In the genomic region with DNA sequence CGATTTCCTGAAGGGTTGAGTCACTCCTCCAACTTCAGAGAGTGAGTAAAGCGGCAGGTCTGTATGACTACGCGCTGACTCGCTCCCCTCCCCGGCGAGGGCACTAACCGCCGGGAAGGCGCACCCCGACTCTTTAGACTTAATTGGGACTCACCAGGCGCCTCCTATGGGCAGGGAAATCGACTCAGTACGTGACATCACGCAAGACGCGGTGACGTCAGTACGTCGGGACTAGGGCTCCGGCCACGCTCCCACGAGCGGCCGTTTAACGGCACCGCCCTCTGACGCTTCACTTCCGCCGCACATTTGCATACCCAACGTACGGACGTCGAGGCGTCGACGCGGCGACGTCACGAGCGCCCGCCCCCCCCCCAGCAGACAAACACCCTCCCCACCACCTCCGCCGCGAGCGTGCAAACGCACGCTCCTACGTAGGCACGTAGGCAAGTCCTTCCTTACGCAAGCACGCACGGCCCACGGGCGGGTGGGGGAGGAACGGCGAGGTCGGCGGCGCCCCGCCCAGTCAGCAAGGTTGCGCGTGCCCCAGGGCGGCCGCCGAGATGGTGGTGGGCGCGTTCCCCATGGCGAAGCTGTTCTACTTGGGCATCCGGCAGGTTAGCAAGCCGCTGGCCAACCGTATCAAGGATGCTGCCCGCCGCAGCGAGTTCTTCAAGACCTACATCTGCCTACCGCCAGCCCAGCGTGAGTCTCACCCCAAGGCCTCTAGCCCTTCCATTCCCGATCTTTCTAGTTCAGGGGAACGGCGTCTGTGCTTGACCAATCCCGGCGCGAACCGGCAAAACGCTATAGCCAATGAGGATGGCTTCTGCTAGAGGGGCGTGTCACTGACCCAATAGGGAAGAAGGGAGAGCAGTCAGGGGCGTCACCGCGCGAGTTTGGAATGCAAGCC, we compare ENCODE assay signal across 8 mouse cellular contexts. TPM values are rescaled to one million over a fixed set of nuclear protein-coding genes. Genes with fewer than 3 reads are reported as not detected.
DNase-seq lines count a peak whose midpoint lies in the region; ATAC-seq and TF ChIP-seq lines count a peak whose summit lies in the region.

Opa3 (plus strand) TSS at position 452 of the 910 bp plus-strand sequence.

- H3K4me2 ChIP-seq in forebrain, embryonic 16.5 days (ENCODE audit: low read length), result peak within 1 kb of the TSS; percentile 82
- peak within 1 kb of the TSS; percentile 95 for H3K4me2 ChIP-seq in lung, embryonic 14.5 days

- peak within 1 kb of the TSS; percentile 80 for H3K4me3 ChIP-seq in G1E (ENCODE audit: low read depth, low read length)
- H3K4me3 ChIP-seq in forebrain, embryonic 16.5 days (replicated peaks; ENCODE audit: low read length), result peak within 1 kb of the TSS; percentile 52
- H3K4me3 ChIP-seq in layer of hippocampus, adult 2 months, result peak within 1 kb of the TSS; percentile 72
- peak within 1 kb of the TSS; percentile 70 for H3K4me3 ChIP-seq in lung, embryonic 14.5 days (ENCODE audit: low read depth, low read length)
- H3K4me3 ChIP-seq in olfactory bulb, adult 2 months (ENCODE audit: insufficient read depth, low read depth, low read length), result peak within 1 kb of the TSS; percentile 74
- H3K4me3 ChIP-seq in thymus, adult 2 months (ENCODE audit: control insufficient read depth, insufficient read depth, low read length), result peak within 1 kb of the TSS; percentile 65

- H3K9ac ChIP-seq in forebrain, embryonic 16.5 days (replicated peaks; ENCODE audit: low read depth, low read length), result peak within 1 kb of the TSS; percentile 74
- H3K9ac ChIP-seq in lung, embryonic 14.5 days, result peak within 1 kb of the TSS; percentile 77

- no peaks in the 10 kb centered on the region for H3K9me3 ChIP-seq in G1E (replicated peaks)
- H3K9me3 ChIP-seq in forebrain, embryonic 16.5 days (ENCODE audit: control insufficient read depth, low read length), result no peaks in the 10 kb centered on the region
- H3K9me3 ChIP-seq in lung, embryonic 14.5 days (ENCODE audit: low read depth, low read length), result no peaks in the 10 kb centered on the region

- peak; percentile 95 for DNase-seq in G1E (ENCODE audit: low spot score)
- DNase-seq in cerebellum, adult 18-20 months, result peak; percentile 99 to 100
- DNase-seq in heart, postnatal 36 days, result peak; percentile 98 to 99
- DNase-seq in layer of hippocampus, adult 2 months (ENCODE audit: low spot score in 2 of 2), result peak; percentile 99 to 100
- peak; percentile 100 for DNase-seq in lung, embryonic 14.5 days
- DNase-seq in thymus, adult 2 months, result peak; percentile 98

- TF ChIP-seq CTCF in G1E (IDR thresholded peaks at IDR 0.05; ENCODE audit: low read depth, low read length), result no peak
- TF ChIP-seq CTCF in layer of hippocampus, adult 2 months (conservative IDR thresholded peaks at IDR 0.05), result peak; percentile 75
- TF ChIP-seq CTCF in lung, embryonic 14.5 days (IDR thresholded peaks at IDR 0.05; ENCODE audit: low read depth), result peak; percentile 73
- TF ChIP-seq CTCF in olfactory bulb, adult 2 months (IDR thresholded peaks at IDR 0.05; ENCODE audit: insufficient read depth, low read depth, low read length), result 0 out of 2 replicates have a peak, but pooled peaks have one; percentile 19
- 0 out of 2 replicates have a peak, but pooled peaks have one; percentile 33 for TF ChIP-seq CTCF in thymus, adult 2 months (IDR thresholded peaks at IDR 0.05; ENCODE audit: borderline replicate concordance, control insufficient read depth, extremely low read depth, insufficient read depth, low read length, poor library complexity)

- peak within 1 kb of the TSS; percentile 99 for H3K27ac ChIP-seq in forebrain, embryonic 16.5 days (ENCODE audit: low read length)
- H3K27ac ChIP-seq in layer of hippocampus, adult 2 months, result peak within 1 kb of the TSS; percentile 100
- peak within 1 kb of the TSS; percentile 99 for H3K27ac ChIP-seq in lung, embryonic 14.5 days (ENCODE audit: low read depth)
- peak within 1 kb of the TSS; percentile 98 for H3K27ac ChIP-seq in olfactory bulb, adult 2 months (ENCODE audit: insufficient read depth, low read depth, low read length)
- H3K27ac ChIP-seq in thymus, adult 2 months (ENCODE audit: control insufficient read depth, insufficient read depth, low read length), result peak within 1 kb of the TSS; percentile 91

- under 1% methylated on average over 85 of the region's 91 CpGs for WGBS in forebrain, embryonic 16.5 days
- WGBS in lung, embryonic 14.5 days, result under 1% methylated on average over 90 of the region's 91 CpGs
- WGBS in olfactory bulb, adult 2 months, result under 1% methylated on average over 91 of the region's 91 CpGs
- WGBS in thymus, adult 2 months, result under 1% methylated on average over 91 of the region's 91 CpGs

- intact Hi-C loops in heart, postnatal 36 days (cut with DNase I), result loop anchor here (2.0 to 5.0 kb wide), 2 partner anchors 15 to 134 kb away; partner anchors contain the start of gene Gpr4

- TF ChIP-seq POLR2A in olfactory bulb, adult 2 months (IDR thresholded peaks at IDR 0.05; ENCODE audit: insufficient read depth, low read depth, low read length), result peak; percentile 72
- peak; percentile 89 for TF ChIP-seq POLR2A in thymus, adult 2 months (IDR thresholded peaks at IDR 0.05; ENCODE audit: control insufficient read depth, extremely low read depth, insufficient read depth, low read length, poor library complexity)

- H3K4me1 ChIP-seq in G1E (ENCODE audit: insufficient read depth, low read depth, low read length), result peaks cover 45% of the 10 kb centered on the region
- H3K4me1 ChIP-seq in forebrain, embryonic 16.5 days (replicated peaks; ENCODE audit: control insufficient read depth, insufficient read depth, low read length), result peaks cover 20% of the 10 kb centered on the region
- peaks cover 14% of the 10 kb centered on the region for H3K4me1 ChIP-seq in lung, embryonic 14.5 days (ENCODE audit: insufficient read depth)
- H3K4me1 ChIP-seq in olfactory bulb, adult 2 months (ENCODE audit: control insufficient read depth, insufficient read depth, low read length), result peaks cover 5% of the 10 kb centered on the region
- peaks cover 8% of the 10 kb centered on the region for H3K4me1 ChIP-seq in thymus, adult 2 months (replicated peaks; ENCODE audit: control insufficient read depth, insufficient read depth, low read length)

- peak; percentile 86 for ATAC-seq in G1E (ENCODE audit: extremely low read depth, insufficient number of reproducible peaks, low FRiP score, poor library complexity, severe bottlenecking)
- peak; percentile 94 for ATAC-seq in forebrain, embryonic 16.5 days
- peak; percentile 95 for ATAC-seq in lung, embryonic 14.5 days (ENCODE audit: insufficient read depth)

- no peaks in the 10 kb centered on the region for H3K27me3 ChIP-seq in G1E (ENCODE audit: insufficient read depth, low read length)
- no peaks in the 10 kb centered on the region for H3K27me3 ChIP-seq in forebrain, embryonic 16.5 days (replicated peaks; ENCODE audit: control insufficient read depth, insufficient read depth, low read length)
- H3K27me3 ChIP-seq in lung, embryonic 14.5 days (ENCODE audit: insufficient read depth, low read length), result no peaks in the 10 kb centered on the region
- no peaks in the 10 kb centered on the region for H3K27me3 ChIP-seq in thymus, adult 2 months (ENCODE audit: control insufficient read depth, insufficient read depth, low read length)

- H3K36me3 ChIP-seq in G1E (replicated peaks), result peaks cover 55% of the 10 kb centered on the region
- no peaks in the 10 kb centered on the region for H3K36me3 ChIP-seq in forebrain, embryonic 16.5 days (ENCODE audit: control insufficient read depth, insufficient read depth)
- no peaks in the 10 kb centered on the region for H3K36me3 ChIP-seq in lung, embryonic 14.5 days (ENCODE audit: insufficient read depth)
- no peaks in the 10 kb centered on the region for H3K36me3 ChIP-seq in thymus, adult 2 months (ENCODE audit: control insufficient read depth, insufficient read depth, low read length)

RNA-seq across cellular contexts. Expression of gene Opa3, which starts in this region (rescaled TPM):
- 13.8 and 14.2 TPM in 2 replicates for total RNA-seq in G1E (2014; fragmentation: Nextera tagmentation)
- total RNA-seq in G1E (2017), result 14.8 and 15.2 TPM in 2 replicates
- 7.7 and 8.4 TPM in 2 replicates for polyA plus RNA-seq in G1E (2012)
- polyA plus RNA-seq in forebrain, embryonic 16.5 days (2015; fragmentation: Nextera tagmentation; extraction: Ambion mirVana), result 43.5 and 43.8 TPM in 2 replicates
- 10 to 100 TPM; 53.9 to 62.9 TPM for total RNA-seq in heart, postnatal 36 days (2021)
- 10 to 100 TPM; 37.4 to 38.7 TPM for total RNA-seq in layer of hippocampus, adult 2 months (2021)
- polyA plus RNA-seq in lung, embryonic 14.5 days (2014; fragmentation: Nextera tagmentation; extraction: Ambion mirVana), result 38.0 and 39.4 TPM in 2 replicates
- not detected in 2 replicates for polyA plus RNA-seq in olfactory bulb, adult 2 months (2012; ENCODE audit: insufficient read depth, insufficient read length, low replicate concordance, missing spikeins)
- polyA plus RNA-seq in thymus, adult 2 months (2012; rRNA removed), result 46.5 and 46.7 TPM in 2 replicates

Comparison
In these comparisons a context has a peak if more than half of its experiments do, and no peak if none do; other contexts are left out.
1. Peak in every context shown above with its lines: DNase-seq, ATAC-seq, H3K4me3 ChIP-seq and H3K27ac ChIP-seq.